Mouse (Mus musculus): ENCODE data around the gene Dmxl2. TPM values are rescaled to one million over a fixed set of nuclear protein-coding genes. Genes with fewer than 3 reads are reported as not detected.

The Dmxl2 gene
- polyA plus RNA-seq, 1 experiment from 2014 or later, result 6.5 TPM

DNA sequence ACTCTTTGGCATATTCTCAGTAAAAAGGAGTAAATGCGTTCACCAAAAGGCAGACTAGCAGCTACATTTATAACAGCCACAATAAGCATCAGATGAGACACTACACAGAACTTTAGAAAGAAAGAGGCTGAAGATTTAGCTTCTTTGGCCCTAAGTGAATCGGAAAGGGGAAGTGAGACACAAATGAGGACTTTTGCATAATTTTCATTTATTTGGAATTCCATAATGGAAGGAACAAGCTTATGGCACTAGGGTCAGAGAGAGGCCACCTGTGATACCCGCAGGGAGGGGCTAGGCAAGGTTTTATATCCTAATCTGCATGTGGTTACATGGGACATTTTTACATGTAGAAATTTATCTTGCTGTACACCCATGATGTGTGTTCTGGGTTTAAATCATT lies 36.1 kb upstream of the Dmxl2 start:
- no peaks in the 10 kb centered on the region for H3K36me3 ChIP-seq (ENCODE audit: control insufficient read depth, insufficient read depth, low read length)
- no peaks in the 10 kb centered on the region for H3K4me1 ChIP-seq (ENCODE audit: control insufficient read depth, insufficient read depth, low read length)
- H3K4me3 ChIP-seq (ENCODE audit: low read depth, low read length), result no peak overlapping the region
- no peak overlapping the region for H3K9ac ChIP-seq (ENCODE audit: low read length)
- no peak overlapping the region for H3K27ac ChIP-seq (replicated peaks; ENCODE audit: low read depth, low read length)
- DNase-seq (ENCODE audit: low spot score), result no peak
- no peak for ATAC-seq (ENCODE audit: insufficient number of reproducible peaks, low FRiP score, low TSS enrichment, low read depth)
- no peaks in the 10 kb centered on the region for H3K9me3 ChIP-seq (ENCODE audit: control insufficient read depth, low read length)
- 82% methylated on average over 3 of the region's 3 CpGs for WGBS
- no peak overlapping the region for H3K4me2 ChIP-seq (ENCODE audit: low read depth, severe bottlenecking)
- no peaks in the 10 kb centered on the region for H3K27me3 ChIP-seq (ENCODE audit: control insufficient read depth, insufficient read depth, low read length)

DNA sequence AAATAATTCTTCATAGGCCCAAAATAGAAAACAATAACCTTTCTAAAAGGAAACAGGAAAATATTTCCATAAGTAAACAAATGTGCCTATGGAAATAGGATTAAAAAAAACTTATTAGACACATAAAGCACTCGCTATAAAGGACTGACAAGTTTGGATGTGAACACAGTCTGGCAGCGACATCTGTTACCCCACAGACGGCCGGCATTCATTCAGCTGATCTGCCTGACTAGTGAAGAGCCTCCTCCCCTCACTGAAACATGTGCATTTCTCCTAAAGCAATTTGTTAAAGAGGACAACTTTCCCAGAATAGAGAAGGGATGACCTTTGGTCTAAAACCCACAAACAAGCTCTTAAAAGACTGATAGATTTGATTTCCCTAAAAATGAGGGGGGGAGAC lies 35.6 kb upstream of the Dmxl2 start:
- Histone ChIP-seq H3K9ac (ENCODE audit: low read length) (no peak overlapping the region), H3K36me3 (ENCODE audit: control insufficient read depth, insufficient read depth, low read length) (no peaks in the 10 kb centered on the region), H3K4me1 (ENCODE audit: control insufficient read depth, insufficient read depth, low read length) (no peaks in the 10 kb centered on the region), H3K27ac (replicated peaks; ENCODE audit: low read depth, low read length) (no peak overlapping the region), H3K4me3 (ENCODE audit: low read depth, low read length) (no peak overlapping the region), H3K9me3 (ENCODE audit: control insufficient read depth, low read length) (no peaks in the 10 kb centered on the region), H3K4me2 (ENCODE audit: low read depth, severe bottlenecking) (no peak overlapping the region), H3K27me3 (ENCODE audit: control insufficient read depth, insufficient read depth, low read length) (no peaks in the 10 kb centered on the region)
- DNase-seq (ENCODE audit: low spot score) (no peak), ATAC-seq (ENCODE audit: insufficient number of reproducible peaks, low FRiP score, low TSS enrichment, low read depth) (no peak)
- WGBS, result 74% methylated on average over 4 of the region's 4 CpGs

DNA sequence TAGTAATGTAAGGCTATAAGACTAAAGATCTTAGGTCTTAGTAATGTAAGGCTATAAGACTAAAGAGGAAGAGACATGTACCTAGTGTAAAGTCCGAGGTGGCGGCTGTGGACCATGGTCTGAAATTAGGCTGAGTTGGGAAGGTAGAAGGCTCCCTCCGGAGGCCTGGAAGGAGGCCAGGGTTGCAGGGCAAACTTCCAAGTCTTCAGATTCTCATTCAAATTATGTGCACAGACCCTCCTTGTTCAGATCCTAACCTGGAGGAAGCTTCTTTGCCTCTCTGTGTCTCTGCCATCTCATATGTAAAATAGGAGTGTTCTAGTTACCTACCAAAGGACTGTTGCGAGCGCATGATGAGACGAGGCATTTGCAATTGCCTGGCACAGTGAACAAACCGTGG lies 34.8 kb upstream of the Dmxl2 start:
- Histone ChIP-seq H3K9ac (ENCODE audit: low read length) (no peak overlapping the region), H3K9me3 (ENCODE audit: control insufficient read depth, low read length) (no peaks in the 10 kb centered on the region), H3K36me3 (ENCODE audit: control insufficient read depth, insufficient read depth, low read length) (no peaks in the 10 kb centered on the region), H3K4me1 (ENCODE audit: control insufficient read depth, insufficient read depth, low read length) (no peaks in the 10 kb centered on the region), H3K4me2 (ENCODE audit: low read depth, severe bottlenecking) (no peak overlapping the region), H3K27me3 (ENCODE audit: control insufficient read depth, insufficient read depth, low read length) (no peaks in the 10 kb centered on the region), H3K27ac (replicated peaks; ENCODE audit: low read depth, low read length) (no peak overlapping the region), H3K4me3 (ENCODE audit: low read depth, low read length) (no peak overlapping the region)
- no peak for ATAC-seq (ENCODE audit: insufficient number of reproducible peaks, low FRiP score, low TSS enrichment, low read depth)
- no peak for DNase-seq (ENCODE audit: low spot score)
- WGBS, result 87% methylated on average over 7 of the region's 7 CpGs

GRCm38 (mm10) chr9:54533975-54534374 lies 32.5 kb upstream of the Dmxl2 start:
- no peak overlapping the region for H3K27ac ChIP-seq (replicated peaks; ENCODE audit: low read depth, low read length)
- no peak for DNase-seq (ENCODE audit: low spot score)

GRCm38 (mm10) chr9:54532926-54533325 lies 31.5 kb upstream of the Dmxl2 start:
- WGBS, result 92% methylated on average over 2 of the region's 2 CpGs
- no peak for ATAC-seq (ENCODE audit: insufficient number of reproducible peaks, low FRiP score, low TSS enrichment, low read depth)

More at GRCm38 (mm10) chr9:54533975-54534374, 32.5 kb upstream of the Dmxl2 start:
- ATAC-seq (ENCODE audit: insufficient number of reproducible peaks, low FRiP score, low TSS enrichment, low read depth), result no peak
- H3K4me1 ChIP-seq (ENCODE audit: control insufficient read depth, insufficient read depth, low read length), result no peaks in the 10 kb centered on the region
- no peaks in the 10 kb centered on the region for H3K9me3 ChIP-seq (ENCODE audit: control insufficient read depth, low read length)
- WGBS, result 75% methylated on average over 5 of the region's 5 CpGs
- H3K27me3 ChIP-seq (ENCODE audit: control insufficient read depth, insufficient read depth, low read length), result no peaks in the 10 kb centered on the region
- no peak overlapping the region for H3K4me2 ChIP-seq (ENCODE audit: low read depth, severe bottlenecking)
- H3K9ac ChIP-seq (ENCODE audit: low read length), result no peak overlapping the region
- H3K36me3 ChIP-seq (ENCODE audit: control insufficient read depth, insufficient read depth, low read length), result no peaks in the 10 kb centered on the region
- H3K4me3 ChIP-seq (ENCODE audit: low read depth, low read length), result no peak overlapping the region

GRCm38 (mm10) chr9:54531421-54531820 lies 30.0 kb upstream of the Dmxl2 start:
- DNase-seq (ENCODE audit: low spot score), result no peak
- no peak for ATAC-seq (ENCODE audit: insufficient number of reproducible peaks, low FRiP score, low TSS enrichment, low read depth)
- no peaks in the 10 kb centered on the region for H3K4me1 ChIP-seq (ENCODE audit: control insufficient read depth, insufficient read depth, low read length)
- no peak overlapping the region for H3K4me3 ChIP-seq (ENCODE audit: low read depth, low read length)
- no peak overlapping the region for H3K4me2 ChIP-seq (ENCODE audit: low read depth, severe bottlenecking)
- H3K9me3 ChIP-seq (ENCODE audit: control insufficient read depth, low read length), result no peaks in the 10 kb centered on the region
- H3K36me3 ChIP-seq (ENCODE audit: control insufficient read depth, insufficient read depth, low read length), result no peaks in the 10 kb centered on the region
- H3K9ac ChIP-seq (ENCODE audit: low read length), result no peak overlapping the region
- H3K27me3 ChIP-seq (ENCODE audit: control insufficient read depth, insufficient read depth, low read length), result no peaks in the 10 kb centered on the region
- H3K27ac ChIP-seq (replicated peaks; ENCODE audit: low read depth, low read length), result no peak overlapping the region

More at GRCm38 (mm10) chr9:54532926-54533325, 31.5 kb upstream of the Dmxl2 start:
- no peaks in the 10 kb centered on the region for H3K27me3 ChIP-seq (ENCODE audit: control insufficient read depth, insufficient read depth, low read length)
- no peak overlapping the region for H3K9ac ChIP-seq (ENCODE audit: low read length)
- no peaks in the 10 kb centered on the region for H3K36me3 ChIP-seq (ENCODE audit: control insufficient read depth, insufficient read depth, low read length)
- H3K4me3 ChIP-seq (ENCODE audit: low read depth, low read length), result no peak overlapping the region
- no peaks in the 10 kb centered on the region for H3K4me1 ChIP-seq (ENCODE audit: control insufficient read depth, insufficient read depth, low read length)
- DNase-seq (ENCODE audit: low spot score), result no peak
- no peaks in the 10 kb centered on the region for H3K9me3 ChIP-seq (ENCODE audit: control insufficient read depth, low read length)
- no peak overlapping the region for H3K4me2 ChIP-seq (ENCODE audit: low read depth, severe bottlenecking)
- H3K27ac ChIP-seq (replicated peaks; ENCODE audit: low read depth, low read length), result no peak overlapping the region

DNA sequence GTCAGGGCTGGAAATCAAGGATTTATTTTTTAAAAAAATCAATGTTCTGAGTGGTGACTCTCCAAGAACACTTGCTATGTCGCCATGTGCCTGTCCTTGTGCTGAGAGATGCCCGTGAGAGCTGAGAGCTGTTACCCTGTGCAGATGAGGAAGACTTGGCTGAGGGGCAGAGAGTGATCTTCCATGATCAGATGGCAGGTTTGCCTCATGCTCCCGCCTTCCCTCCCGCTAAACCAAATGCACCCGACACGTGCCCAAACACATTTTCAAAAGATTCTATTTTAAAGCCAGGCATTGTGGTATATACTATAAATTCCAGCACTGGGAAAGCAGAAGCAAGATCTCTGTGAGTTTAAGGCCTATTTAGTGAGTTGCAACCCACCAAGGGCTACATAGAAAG lies 29.4 kb upstream of the Dmxl2 start:
- DNase-seq (ENCODE audit: low spot score) (no peak), ATAC-seq (ENCODE audit: insufficient number of reproducible peaks, low FRiP score, low TSS enrichment, low read depth) (no peak)
- no peaks in the 10 kb centered on the region for H3K4me1 ChIP-seq (ENCODE audit: control insufficient read depth, insufficient read depth, low read length)
- no peaks in the 10 kb centered on the region for H3K9me3 ChIP-seq (ENCODE audit: control insufficient read depth, low read length)
- no peak overlapping the region for H3K4me2 ChIP-seq (ENCODE audit: low read depth, severe bottlenecking)
- no peaks in the 10 kb centered on the region for H3K36me3 ChIP-seq (ENCODE audit: control insufficient read depth, insufficient read depth, low read length)
- H3K27ac ChIP-seq (replicated peaks; ENCODE audit: low read depth, low read length), result no peak overlapping the region
- H3K4me3 ChIP-seq (ENCODE audit: low read depth, low read length), result no peak overlapping the region
- 85% methylated on average over 6 of the region's 6 CpGs for WGBS
- H3K27me3 ChIP-seq (ENCODE audit: control insufficient read depth, insufficient read depth, low read length), result no peaks in the 10 kb centered on the region
- no peak overlapping the region for H3K9ac ChIP-seq (ENCODE audit: low read length)

DNA sequence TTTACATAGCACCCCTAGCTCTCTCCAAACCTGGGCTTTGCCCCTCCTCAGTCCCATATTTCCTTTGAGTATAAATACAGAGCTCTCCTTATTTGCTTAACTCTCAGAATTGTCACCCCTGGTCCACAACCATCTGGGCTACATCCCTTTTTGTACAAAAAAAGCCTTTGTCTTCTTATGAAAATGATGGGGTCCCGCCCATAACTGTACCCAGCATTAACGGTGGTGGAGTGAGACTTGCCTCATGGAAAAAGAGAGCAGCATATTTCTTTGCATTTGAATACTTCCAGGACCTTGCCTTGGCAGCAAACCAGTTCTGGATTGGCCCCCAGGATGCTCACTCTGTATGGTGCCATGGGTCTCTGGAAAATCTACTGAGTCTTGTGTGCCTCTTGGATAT lies 28.5 kb upstream of the Dmxl2 start:
- no peak overlapping the region for H3K27ac ChIP-seq (replicated peaks; ENCODE audit: low read depth, low read length)
- WGBS, result 80% methylated on average over 2 of the region's 2 CpGs
- DNase-seq (ENCODE audit: low spot score) (no peak), ATAC-seq (ENCODE audit: insufficient number of reproducible peaks, low FRiP score, low TSS enrichment, low read depth) (no peak)
- no peaks in the 10 kb centered on the region for H3K9me3 ChIP-seq (ENCODE audit: control insufficient read depth, low read length)
- H3K4me3 ChIP-seq (ENCODE audit: low read depth, low read length), result no peak overlapping the region
- no peak overlapping the region for H3K9ac ChIP-seq (ENCODE audit: low read length)
- no peaks in the 10 kb centered on the region for H3K4me1 ChIP-seq (ENCODE audit: control insufficient read depth, insufficient read depth, low read length)
- no peak overlapping the region for H3K4me2 ChIP-seq (ENCODE audit: low read depth, severe bottlenecking)
- H3K27me3 ChIP-seq (ENCODE audit: control insufficient read depth, insufficient read depth, low read length), result no peaks in the 10 kb centered on the region
- H3K36me3 ChIP-seq (ENCODE audit: control insufficient read depth, insufficient read depth, low read length), result no peaks in the 10 kb centered on the region

GRCm38 (mm10) chr9:54527694-54528093 lies 26.3 kb upstream of the Dmxl2 start:
- Histone ChIP-seq H3K9me3 (ENCODE audit: control insufficient read depth, low read length) (no peaks in the 10 kb centered on the region), H3K27me3 (ENCODE audit: control insufficient read depth, insufficient read depth, low read length) (no peaks in the 10 kb centered on the region), H3K4me1 (ENCODE audit: control insufficient read depth, insufficient read depth, low read length) (no peaks in the 10 kb centered on the region), H3K4me2 (ENCODE audit: low read depth, severe bottlenecking) (no peak overlapping the region), H3K36me3 (ENCODE audit: control insufficient read depth, insufficient read depth, low read length) (no peaks in the 10 kb centered on the region), H3K4me3 (ENCODE audit: low read depth, low read length) (no peak overlapping the region), H3K27ac (replicated peaks; ENCODE audit: low read depth, low read length) (no peak overlapping the region), H3K9ac (ENCODE audit: low read length) (no peak overlapping the region)
- WGBS, result 76% methylated on average over 7 of the region's 7 CpGs
- DNase-seq (ENCODE audit: low spot score) (no peak), ATAC-seq (ENCODE audit: insufficient number of reproducible peaks, low FRiP score, low TSS enrichment, low read depth) (no peak)

Measured in limb, embryonic 11.5 days (tissue).